ENCODE assay signal across 19 mouse cellular contexts in the genomic region with DNA sequence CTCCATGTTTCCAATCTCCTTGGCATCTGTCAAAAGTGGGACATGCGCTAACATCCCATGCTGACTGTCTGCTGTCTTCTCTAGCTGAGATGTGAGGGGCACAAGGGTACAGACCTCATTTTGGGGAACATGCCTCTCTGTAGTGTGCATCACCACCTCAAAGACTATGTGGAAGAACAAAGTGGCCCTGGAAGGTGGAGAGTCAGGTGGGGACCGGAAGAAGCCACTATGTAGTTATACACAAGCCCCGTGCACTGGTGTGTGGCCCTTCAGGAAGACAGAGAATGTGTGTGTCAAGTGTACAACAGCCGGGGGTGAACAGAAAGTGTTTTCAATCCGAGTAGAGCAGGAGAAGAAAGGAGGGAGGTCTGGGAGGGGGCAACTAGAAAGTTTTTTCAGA. TPM values are rescaled to one million over a fixed set of nuclear protein-coding genes. Genes with fewer than 3 reads are reported as not detected.
"Had no signal": no experiment of that assay in that cellular context is flagged by ENCODE, and none has a peak within 500 bp of the region (broad histone marks: within the 10 kb centered on the region; RNA-seq: fewer than 3 reads in every experiment).

No protein-coding gene starts in this region.

- H3K9ac ChIP-seq: limb, embryonic 13.5 days; liver, embryonic 15.5 days; midbrain, embryonic 15.5 days had no signal

- H3K4me2 ChIP-seq: limb, embryonic 13.5 days; liver, embryonic 15.5 days; midbrain, embryonic 15.5 days had no signal

- H3K4me3 ChIP-seq: limb, embryonic 13.5 days; liver, embryonic 15.5 days; midbrain, embryonic 10.5 days; midbrain, embryonic 15.5 days had no signal

- ATAC-seq: midbrain, embryonic 15.5 days had no signal

- H3K27ac ChIP-seq: kidney, postnatal 0 days; limb, embryonic 13.5 days; liver, embryonic 15.5 days; midbrain, embryonic 10.5 days; midbrain, embryonic 15.5 days; stomach, postnatal 0 days had no signal

- H3K4me1 ChIP-seq: liver, embryonic 15.5 days; midbrain, embryonic 15.5 days had no signal

- DNase-seq: kidney, adult 11 months; kidney, adult 9 months; kidney, postnatal 36 days; lung, adult 2 months; lung, postnatal 10 days; lung, postnatal 4 days; right cerebral cortex, postnatal 14 days had no signal

- H3K36me3 ChIP-seq: liver, embryonic 15.5 days; midbrain, embryonic 15.5 days had no signal

- H3K9me3 ChIP-seq: limb, embryonic 13.5 days; liver, embryonic 15.5 days; midbrain, embryonic 10.5 days; midbrain, embryonic 15.5 days had no signal

- H3K27me3 ChIP-seq: liver, embryonic 15.5 days; midbrain, embryonic 15.5 days had no signal

RNA-seq across cellular contexts. Expression of a gene that starts 47.5 kb away (rescaled TPM):
- total RNA-seq: layer of hippocampus, adult 18-20 months; left cerebral cortex, postnatal 36 days; liver, adult 2 months; megakaryocyte, adult 5-6 weeks; monocyte, adult 5-6 weeks had no signal
- polyA plus RNA-seq: limb, embryonic 13.5 days; liver, adult 2 months; liver, embryonic 15.5 days; midbrain, embryonic 10.5 days; neural tube, embryonic 14.5 days had no signal
